Mouse (Mus musculus): ENCODE results near the gene Iffo1.

DNA sequence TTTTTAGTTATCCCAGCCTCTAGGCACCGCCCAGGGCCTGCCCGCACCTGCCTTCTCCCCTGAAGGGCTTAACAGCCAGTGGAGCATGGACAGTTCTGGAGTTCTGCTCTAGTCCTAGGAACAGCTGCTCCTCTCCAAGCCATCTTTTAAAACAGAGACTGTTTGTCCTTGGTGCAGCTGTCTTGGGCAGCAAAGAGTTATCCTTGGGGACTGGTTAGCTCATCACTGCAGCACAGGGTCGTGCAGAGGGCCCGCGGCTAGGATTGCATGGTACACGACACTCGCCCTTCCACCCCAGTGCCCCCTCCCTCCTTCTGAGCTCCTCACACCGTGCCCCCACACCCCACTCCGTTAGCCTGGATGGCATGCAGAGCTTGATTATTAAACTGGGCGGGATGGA is 2.3 kb downstream of the Iffo1 start:
- TF ChIP-seq CTCF (IDR thresholded peaks at IDR 0.05; ENCODE audit: control insufficient read depth, insufficient read depth, insufficient read length), result no peak
- no peak for TF ChIP-seq USF1 (IDR thresholded peaks at IDR 0.05; ENCODE audit: low read depth)
- peak; percentile 84 for TF ChIP-seq MYOD1 (IDR thresholded peaks at IDR 0.05; ENCODE audit: control insufficient read depth, insufficient read length, low read depth)
- TF ChIP-seq MYOG (IDR thresholded peaks at IDR 0.05; ENCODE audit: control insufficient read depth, extremely low read depth, insufficient read length), result no peak
- no peak for TF ChIP-seq FOSL1 (IDR thresholded peaks at IDR 0.05; ENCODE audit: insufficient read depth, low read length, poor library complexity, severe bottlenecking)
- TF ChIP-seq MAX (IDR thresholded peaks at IDR 0.05), result no peak
- TF ChIP-seq CEBPB (IDR thresholded peaks at IDR 0.05; ENCODE audit: low read depth), result no peak
